Mouse (Mus musculus) effector memory CD4-positive, alpha-beta T cell, adult 5 months (primary cell): ENCODE measurements around the gene Gm16506. TPM values are rescaled to one million over a fixed set of nuclear protein-coding genes. Genes with fewer than 3 reads are reported as not detected.

Experiments used
- polyA plus RNA-seq: library from polyadenylated mRNA; unstranded; fragments of 100-300 nt; shearing (Covaris generic); gene quantifications from one replicate; pipeline ENCODE4 v1.2.1, GENCODE M21; 2017

Gm16506 gene
- not detected for polyA plus RNA-seq

GRCm38 (mm10) chr14:43727385-43727784 is at the start of gene Gm16506:
Gm16506 (minus strand) TSS chr14:43727485.

GRCm38 (mm10) chr14:43747566-43747965 is 20.3 kb upstream of the Gm16506 start, which contains the start of gene Gm6526:
Gm6526 (plus strand) TSS chr14:43747866.

GRCm38 (mm10) chr14:43697621-43698020 is 29.7 kb downstream of the Gm16506 start, which contains the start of gene Gm7324:
Gm7324 (plus strand) TSS chr14:43697828.

GRCm38 (mm10) chr14:43677099-43677498 is 50.2 kb downstream of the Gm16506 start, which contains the start of gene Gm8165:
Gm8165 (minus strand) TSS chr14:43677199.

Other genes starting within 250 kb of the Gm16506 start
- gene Gm5799, start 183.9 kb downstream of the Gm16506 start, polyA plus RNA-seq: not detected
- not detected for gene Gm17654, start 148.3 kb downstream of the Gm16506 start, polyA plus RNA-seq
- not detected for gene Gm10375, start 119.5 kb downstream of the Gm16506 start, polyA plus RNA-seq
- not detected for gene Gm8165, start 50.3 kb downstream of the Gm16506 start, polyA plus RNA-seq
- not detected for gene Gm7324, start 29.7 kb downstream of the Gm16506 start, polyA plus RNA-seq
- gene Gm6526, start 20.4 kb upstream of the Gm16506 start, polyA plus RNA-seq: not detected
- gene Gm8180, start 57.3 kb upstream of the Gm16506 start, polyA plus RNA-seq: not detected
- not detected for gene Ear1, start 148.0 kb upstream of the Gm16506 start, polyA plus RNA-seq
- gene Ear10, start 196.1 kb upstream of the Gm16506 start, polyA plus RNA-seq: not detected
- gene Gm8113, start 197.9 kb upstream of the Gm16506 start, polyA plus RNA-seq: 0.19 TPM
- not detected for gene Ang5, start 229.6 kb upstream of the Gm16506 start, polyA plus RNA-seq